Mouse (Mus musculus) cerebellum, adult 2 months (tissue): ENCODE measurements around the gene 3110040M04Rik. TPM values are rescaled to one million over a fixed set of nuclear protein-coding genes. Genes with fewer than 3 reads are reported as not detected.
"Not testable (repeated sequence)": the region's sequence is repeated elsewhere in the genome, so short reads cannot be mapped to it uniquely, and the experiment has no call there.

Experiments
- DNase-seq, 2 experiments: peaks; one replicate each; pipeline ENCODE4 v3.0.0; 2021
- H3K27ac ChIP-seq: fragments of 200-500 bp; 2 replicates; pipeline ENCODE4 v1.5.1; 2012; ENCODE audit warnings: low read length, control low read depth, inconsistent platforms; ENCODE audit not compliant: insufficient read depth
- H3K27me3 ChIP-seq: fragments of 200-500 bp; 2 replicates; pipeline ENCODE4 v1.6.1; 2012; ENCODE audit warnings: inconsistent platforms, mild to moderate bottlenecking, low read length, moderate library complexity; ENCODE audit not compliant: control insufficient read depth, insufficient read depth
- H3K4me1 ChIP-seq: fragments of 200-500 bp; 2 replicates; pipeline ENCODE4 v1.6.1; 2011; ENCODE audit warnings: low read length; ENCODE audit not compliant: control insufficient read depth, insufficient read depth
- H3K4me3 ChIP-seq: fragments of 200-500 bp; replicated peaks from 2 replicates; pipeline ENCODE3; 2011; ENCODE audit warnings: mild to moderate bottlenecking, low read depth, low read length, control low read depth; ENCODE audit not compliant: insufficient read depth
- CTCF ChIP-seq: fragments of 200-500 bp; IDR thresholded peaks from 2 replicates; pipeline ENCODE4 v1.5.1; 2011; ENCODE audit warnings: low read depth, mild to moderate bottlenecking, control low read depth, low read length, moderate library complexity, borderline replicate concordance; ENCODE audit not compliant: insufficient read depth
- POLR2A ChIP-seq: fragments of 200-500 bp; IDR thresholded peaks from 2 replicates; pipeline ENCODE4 v1.6.1; 2011; ENCODE audit warnings: low read length, control low read depth, borderline replicate concordance; ENCODE audit not compliant: insufficient read depth
- WGBS: fragments of 180-500 bp; shearing (Covaris S2); methylation state at CpG from one replicate; pipeline ENCODE4 v1.1.7; 2018; 5-methylcytosine and 5-hydroxymethylcytosine counted together
- polyA plus RNA-seq: library from polyadenylated mRNA; depleted of rRNA; stranded (reverse); fragments of >200 nt; gene quantifications from 2 replicates; pipeline ENCODE4 v1.2.3, GENCODE M21; 2012

3110040M04Rik gene
- polyA plus RNA-seq, 1 experiment: not detected

- Histone ChIP-seq H3K4me1 (no peaks in the 10 kb centered on the region), H3K27me3 (no peaks in the 10 kb centered on the region), H3K4me3 (no peak overlapping the region), H3K27ac (no peak overlapping the region)
- WGBS: 88% methylated on average over 4 of the region's 4 CpGs
- TF ChIP-seq POLR2A (no peak), CTCF (no peak)
- DNase-seq: no peak
These were observed 15.5 kb upstream of the 3110040M04Rik start for GRCm38 (mm10) chr1:151188469-151188868.

- H3K4me3 ChIP-seq, H3K4me1 ChIP-seq, H3K27me3 ChIP-seq, DNase-seq, H3K27ac ChIP-seq: not testable (repeated sequence)
- 100% methylated on average over 2 of the region's 7 CpGs for WGBS
These were observed 11.8 kb upstream of the 3110040M04Rik start, which contains the start of gene Gm8947 for GRCm38 (mm10) chr1:151192075-151192474. Gene Gm8947 (plus strand): TSS chr1:151192376.

- H3K4me3 ChIP-seq, H3K27me3 ChIP-seq, DNase-seq, H3K4me1 ChIP-seq, H3K27ac ChIP-seq: not testable (repeated sequence)
- 66% methylated on average over 15 of the region's 15 CpGs for WGBS
These were observed 11.2 kb upstream of the 3110040M04Rik start for GRCm38 (mm10) chr1:151192739-151193138.

GRCm38 (mm10) chr1:151195986-151196385 is 7.9 kb upstream of the 3110040M04Rik start:
- not testable (repeated sequence) for H3K4me1 ChIP-seq, H3K4me3 ChIP-seq, DNase-seq, H3K27me3 ChIP-seq, H3K27ac ChIP-seq
- 74% methylated on average over 4 of the region's 4 CpGs for WGBS

GRCm38 (mm10) chr1:151196690-151197089 is 7.2 kb upstream of the 3110040M04Rik start:
- not testable (repeated sequence) for H3K27me3 ChIP-seq, H3K4me3 ChIP-seq, H3K4me1 ChIP-seq, DNase-seq, H3K27ac ChIP-seq
- WGBS: 86% methylated on average over 3 of the region's 3 CpGs

GRCm38 (mm10) chr1:151198120-151198519 is 5.8 kb upstream of the 3110040M04Rik start, which contains the start of gene Gm47995:
Gene Gm47995 (plus strand): TSS chr1:151198448.
- H3K4me3 ChIP-seq, H3K4me1 ChIP-seq, H3K27ac ChIP-seq, H3K27me3 ChIP-seq, DNase-seq: not testable (repeated sequence)
- WGBS: 86% methylated on average over 3 of the region's 4 CpGs

GRCm38 (mm10) chr1:151200620-151201019 is 3.3 kb upstream of the 3110040M04Rik start:
- not testable (repeated sequence) for DNase-seq, H3K4me1 ChIP-seq, H3K27me3 ChIP-seq, H3K27ac ChIP-seq, H3K4me3 ChIP-seq

- H3K27me3 ChIP-seq, H3K27ac ChIP-seq, DNase-seq, H3K4me3 ChIP-seq, H3K4me1 ChIP-seq: not testable (repeated sequence)
- 49% methylated on average over 4 of the region's 5 CpGs for WGBS
These were observed 1.1 kb upstream of the 3110040M04Rik start for GRCm38 (mm10) chr1:151202771-151203170.

- not testable (repeated sequence) for H3K27me3 ChIP-seq, DNase-seq, H3K4me1 ChIP-seq, H3K4me3 ChIP-seq, H3K27ac ChIP-seq
- WGBS: 48% methylated on average over 3 of the region's 5 CpGs
These were observed 4.6 kb downstream of the 3110040M04Rik start for GRCm38 (mm10) chr1:151208493-151208892.

GRCm38 (mm10) chr1:151208944-151209343 is 5.0 kb downstream of the 3110040M04Rik start:
- H3K27ac ChIP-seq, H3K4me1 ChIP-seq, DNase-seq, H3K27me3 ChIP-seq, H3K4me3 ChIP-seq: not testable (repeated sequence)

GRCm38 (mm10) chr1:151209824-151210355 is 6.0 kb downstream of the 3110040M04Rik start, which contains the start of gene Gm47996:
Gene Gm47996 (plus strand): TSS chr1:151210131.
- H3K27ac ChIP-seq, H3K4me3 ChIP-seq, H3K4me1 ChIP-seq, H3K27me3 ChIP-seq, DNase-seq: not testable (repeated sequence)
- 94% methylated on average over 4 of the region's 8 CpGs for WGBS

- H3K27me3 ChIP-seq, H3K4me1 ChIP-seq, DNase-seq, H3K27ac ChIP-seq, H3K4me3 ChIP-seq: not testable (repeated sequence)
- 92% methylated on average over 5 of the region's 5 CpGs for WGBS
These were observed 7.7 kb downstream of the 3110040M04Rik start for GRCm38 (mm10) chr1:151211666-151212065.
